Mouse (Mus musculus) neural tube, embryonic 10.5 days (tissue): ENCODE results near the gene Ago3.

Source experiments
- DNase-seq: peaks from one replicate; pipeline ENCODE4 v3.0.0-alpha.2; 2017; ENCODE audit warnings: low spot score; ENCODE audit errors: extremely low spot score

Gene Ago3

GRCm38 (mm10) chr4:126429347-126430079 lies at the start of gene Ago3:
Gene Ago3, minus strand, starts transcription at chr4:126429556.
- peak; percentile 98 for DNase-seq

GRCm38 (mm10) chr4:126473031-126473430 lies 43.7 kb upstream of the Ago3 start:
- DNase-seq, result no peak

GRCm38 (mm10) chr4:126469334-126469733 lies 40.0 kb upstream of the Ago3 start:
- DNase-seq, result no peak

- no peak for DNase-seq
Observed at GRCm38 (mm10) chr4:126468925-126469324, 39.6 kb upstream of the Ago3 start.

GRCm38 (mm10) chr4:126468285-126468901 lies 39.0 kb upstream of the Ago3 start, which contains the start of gene Ago1:
Gene Ago1, minus strand, starts transcription at chr4:126468583.
- peak; percentile 98 for DNase-seq

GRCm38 (mm10) chr4:126467721-126468284 lies 38.4 kb upstream of the Ago3 start:
- peak; percentile 89 for DNase-seq

GRCm38 (mm10) chr4:126466251-126466750 lies 36.9 kb upstream of the Ago3 start:
- no peak for DNase-seq

GRCm38 (mm10) chr4:126465843-126466242 lies 36.5 kb upstream of the Ago3 start:
- DNase-seq, result peak; percentile 80

GRCm38 (mm10) chr4:126464892-126465235 lies 35.5 kb upstream of the Ago3 start:
- peak; percentile 43 for DNase-seq

- peak; percentile 23 for DNase-seq
Observed at GRCm38 (mm10) chr4:126464189-126464891, 35.0 kb upstream of the Ago3 start.

- no peak for DNase-seq
Observed at GRCm38 (mm10) chr4:126455441-126455840, 26.1 kb upstream of the Ago3 start.

- no peak for DNase-seq
Observed at GRCm38 (mm10) chr4:126454547-126455254, 25.3 kb upstream of the Ago3 start.

- DNase-seq, result no peak
Observed at GRCm38 (mm10) chr4:126450268-126450667, 20.9 kb upstream of the Ago3 start.

GRCm38 (mm10) chr4:126447126-126447525 lies 17.8 kb upstream of the Ago3 start:
- no peak for DNase-seq

GRCm38 (mm10) chr4:126444528-126444927 lies 15.2 kb upstream of the Ago3 start:
- no peak for DNase-seq

GRCm38 (mm10) chr4:126438261-126438660 lies 8.9 kb upstream of the Ago3 start:
- DNase-seq, result no peak

GRCm38 (mm10) chr4:126436268-126436667 lies 6.9 kb upstream of the Ago3 start:
- DNase-seq, result no peak

GRCm38 (mm10) chr4:126434094-126434493 lies 4.7 kb upstream of the Ago3 start:
- no peak for DNase-seq

- DNase-seq, result no peak
Observed at GRCm38 (mm10) chr4:126433175-126433574, 3.8 kb upstream of the Ago3 start.

- DNase-seq, result no peak
Observed at GRCm38 (mm10) chr4:126431746-126432145, 2.4 kb upstream of the Ago3 start.

GRCm38 (mm10) chr4:126428682-126429346 lies 542 bp downstream of the Ago3 start:
- DNase-seq, result no peak
